Mouse (Mus musculus) forebrain, embryonic 14.5 days (tissue): Measurements from ENCODE around the gene Rab34. TPM values are rescaled to one million over a fixed set of nuclear protein-coding genes. Genes with fewer than 3 reads are reported as not detected.

ENCODE experiments used
- ATAC-seq: fragments of 200-750 bp; cut with Nextera tagmentation; 2 replicates; pipeline ENCODE4 v1.8.0; 2017; ENCODE audit warnings: mild to moderate bottlenecking, moderate library complexity
- DNase-seq: peaks from one replicate; pipeline ENCODE4 v3.0.0-alpha.2; 2015; ENCODE audit warnings: low spot score
- H3K27ac ChIP-seq: fragments of 300-500 bp; sonication (generic); 2 replicates; pipeline ENCODE4 v1.5.1; 2014; ENCODE audit warnings: low read depth, mild to moderate bottlenecking, control low read depth, low read length, moderate library complexity
- H3K27me3 ChIP-seq: fragments of 300-500 bp; sonication (generic); replicated peaks from 2 replicates; pipeline ENCODE4 v1.6.1; 2014; ENCODE audit warnings: low read length, control low read depth, mixed read lengths; ENCODE audit not compliant: control insufficient read depth, insufficient read depth
- H3K36me3 ChIP-seq: fragments of 300-500 bp; sonication (generic); 2 replicates; pipeline ENCODE4 v1.6.1; 2014; ENCODE audit warnings: low read length, control low read depth; ENCODE audit not compliant: control insufficient read depth, insufficient read depth
- H3K4me1 ChIP-seq: fragments of 300-500 bp; sonication (generic); 2 replicates; pipeline ENCODE4 v1.6.1; 2014; ENCODE audit warnings: antibody characterized with exemption, low read length, control low read depth; ENCODE audit not compliant: control insufficient read depth, insufficient read depth
- H3K4me2 ChIP-seq: fragments of 300-500 bp; sonication (generic); 2 replicates; pipeline ENCODE4 v1.6.1; 2014; ENCODE audit warnings: mild to moderate bottlenecking, control low read depth, low read length
- H3K4me3 ChIP-seq: fragments of 300-500 bp; sonication (generic); 2 replicates; pipeline ENCODE4 v1.5.1; 2014; ENCODE audit warnings: low read depth, low read length, control low read depth
- H3K9ac ChIP-seq: fragments of 300-500 bp; sonication (generic); 2 replicates; pipeline ENCODE4 v1.6.1; 2014; ENCODE audit warnings: mild to moderate bottlenecking, low read length, control low read depth, moderate library complexity
- H3K9me3 ChIP-seq: fragments of 300-500 bp; sonication (generic); replicated peaks from 2 replicates; pipeline ENCODE4 v1.6.1; 2016; ENCODE audit warnings: low read length, control low read depth, mixed read lengths; ENCODE audit not compliant: control insufficient read depth
- WGBS: fragments of 180-500 bp; shearing (Covaris S2); extraction: QIAGEN DNeasy Blood & Tissue Kit; methylation state at CpG from one replicate; pipeline ENCODE4 v1.1.7; 2014; 5-methylcytosine and 5-hydroxymethylcytosine counted together
- polyA plus RNA-seq: library from polyadenylated mRNA; unstranded; fragments of >200 nt; fragmentation: Nextera tagmentation; extraction: Ambion mirVana; gene quantifications from 2 replicates; pipeline ENCODE4 v1.2.1, GENCODE M21; 2014

Rab34 gene
- polyA plus RNA-seq, 1 experiment from 2014 or later, result 48.1 TPM

DNA sequence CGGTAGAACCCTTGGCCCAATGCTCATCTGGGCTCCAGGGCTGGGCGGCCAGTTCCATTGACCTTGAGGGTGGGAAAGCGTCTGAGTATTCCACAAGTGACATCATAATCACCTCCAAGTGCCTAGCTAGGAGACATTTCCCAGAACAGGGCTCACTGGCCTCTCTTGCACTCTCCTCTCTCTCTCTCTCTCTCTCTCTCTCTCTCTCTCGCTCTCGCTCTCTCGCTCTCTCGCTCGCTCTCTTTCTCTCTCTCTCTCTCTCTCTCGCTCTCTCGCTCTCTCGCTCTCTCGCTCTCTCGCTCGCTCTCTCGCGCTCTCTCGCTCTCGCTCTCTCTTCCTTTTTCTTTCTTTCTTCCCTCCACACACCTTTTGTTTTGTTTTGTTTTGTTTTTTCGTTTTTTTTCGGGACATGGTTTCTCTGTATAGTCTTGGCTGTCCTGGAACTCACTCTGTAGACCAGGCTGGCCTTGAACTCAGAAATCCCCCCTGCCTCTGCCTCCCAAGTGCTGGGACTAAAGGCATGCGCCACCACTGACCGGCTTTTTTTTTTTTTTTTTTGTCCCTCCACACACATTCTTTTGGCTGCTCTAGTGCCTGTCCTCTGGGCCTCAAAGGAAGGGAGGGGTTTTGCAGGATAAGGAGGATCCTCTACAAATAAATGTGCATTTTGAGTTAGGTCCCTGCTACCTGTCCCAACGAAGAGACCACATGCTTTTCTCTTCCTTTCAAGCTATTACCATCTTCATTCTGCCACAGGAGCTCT lies 7.1 kb downstream of the Rab34 start:
- DNase-seq, result no peak

GRCm38 (mm10) chr11:78202372-78202771 lies 14.1 kb downstream of the Rab34 start:
- 97% methylated on average over 3 of the region's 3 CpGs for WGBS
- DNase-seq (no peak), ATAC-seq (no peak)
- no peak overlapping the region for H3K4me2 ChIP-seq
- no peak overlapping the region for H3K4me3 ChIP-seq
- H3K4me1 ChIP-seq, result no peaks in the 10 kb centered on the region
- H3K27me3 ChIP-seq, result no peaks in the 10 kb centered on the region
- no peak overlapping the region for H3K9ac ChIP-seq
- no peak overlapping the region for H3K27ac ChIP-seq
- peaks cover 40% of the 10 kb centered on the region for H3K36me3 ChIP-seq
- no peaks in the 10 kb centered on the region for H3K9me3 ChIP-seq

More for the DNA sequence above, 7.1 kb downstream of the Rab34 start:
- no peaks in the 10 kb centered on the region for H3K9me3 ChIP-seq
- H3K4me1 ChIP-seq, result peaks cover 3% of the 10 kb centered on the region
- H3K36me3 ChIP-seq, result peaks cover 29% of the 10 kb centered on the region
- peak overlapping the region; percentile 28 for H3K4me3 ChIP-seq
- no peaks in the 10 kb centered on the region for H3K27me3 ChIP-seq
- peak overlapping the region; percentile 47 for H3K4me2 ChIP-seq
- H3K9ac ChIP-seq, result no peak overlapping the region
- ATAC-seq, result no peak
- WGBS, result 62% methylated on average over 23 of the region's 23 CpGs
- no peak overlapping the region for H3K27ac ChIP-seq

- 79% methylated on average over 6 of the region's 6 CpGs for WGBS
- no peaks in the 10 kb centered on the region for H3K9me3 ChIP-seq
- DNase-seq (no peak), ATAC-seq (no peak)
- no peak overlapping the region for H3K4me3 ChIP-seq
- H3K36me3 ChIP-seq, result peaks cover 60% of the 10 kb centered on the region
- no peak overlapping the region for H3K27ac ChIP-seq
- no peaks in the 10 kb centered on the region for H3K4me1 ChIP-seq
- H3K4me2 ChIP-seq, result no peak overlapping the region
- no peak overlapping the region for H3K9ac ChIP-seq
- no peaks in the 10 kb centered on the region for H3K27me3 ChIP-seq
These were observed 16.1 kb downstream of the Rab34 start for GRCm38 (mm10) chr11:78204287-78204686.

GRCm38 (mm10) chr11:78205361-78206206 lies 17.4 kb downstream of the Rab34 start:
- DNase-seq, result no peak
- no peaks in the 10 kb centered on the region for H3K4me1 ChIP-seq
- no peaks in the 10 kb centered on the region for H3K9me3 ChIP-seq
- no peaks in the 10 kb centered on the region for H3K27me3 ChIP-seq
- peaks cover 73% of the 10 kb centered on the region for H3K36me3 ChIP-seq
- no peak overlapping the region for H3K9ac ChIP-seq
- H3K4me2 ChIP-seq, result no peak overlapping the region
- H3K27ac ChIP-seq, result peak overlapping the region; percentile 48; the same call in 1 of the 2 replicates
- 62% methylated on average over 13 of the region's 13 CpGs for WGBS
- no peak overlapping the region for H3K4me3 ChIP-seq
- no peak for ATAC-seq

DNA sequence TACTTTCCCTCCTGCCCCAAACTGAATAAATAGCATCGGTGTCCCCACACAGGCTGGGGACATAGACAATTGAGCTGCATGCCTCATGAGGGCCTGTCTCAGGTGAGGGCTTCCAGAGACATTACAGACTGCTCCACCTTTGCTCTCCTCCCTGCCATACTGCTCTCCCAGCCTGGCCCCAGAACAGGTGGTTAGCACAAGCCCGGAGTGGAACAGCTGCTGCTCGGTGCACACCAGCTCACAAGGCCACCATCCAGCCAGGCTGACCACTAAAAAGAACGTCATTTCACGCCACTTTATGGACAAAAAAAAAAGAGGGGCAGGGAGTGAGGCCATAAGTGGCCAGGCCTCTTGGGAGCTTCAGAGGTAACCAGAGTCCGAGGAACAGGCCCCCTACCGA lies 19.0 kb downstream of the Rab34 start:
- no peak overlapping the region for H3K27ac ChIP-seq
- DNase-seq (no peak), ATAC-seq (no peak)
- WGBS, result 91% methylated on average over 7 of the region's 7 CpGs
- no peaks in the 10 kb centered on the region for H3K9me3 ChIP-seq
- no peak overlapping the region for H3K9ac ChIP-seq
- peaks cover 89% of the 10 kb centered on the region for H3K36me3 ChIP-seq
- H3K4me2 ChIP-seq, result no peak overlapping the region
- no peak overlapping the region for H3K4me3 ChIP-seq
- H3K4me1 ChIP-seq, result no peaks in the 10 kb centered on the region
- no peaks in the 10 kb centered on the region for H3K27me3 ChIP-seq

GRCm38 (mm10) chr11:78209886-78210285 lies 21.7 kb downstream of the Rab34 start:
- Histone ChIP-seq H3K36me3 (peaks cover 100% of the 10 kb centered on the region), H3K27ac (no peak overlapping the region), H3K4me3 (no peak overlapping the region), H3K9me3 (no peaks in the 10 kb centered on the region), H3K4me1 (no peaks in the 10 kb centered on the region), H3K4me2 (no peak overlapping the region), H3K9ac (no peak overlapping the region), H3K27me3 (no peaks in the 10 kb centered on the region)
- no peak for ATAC-seq
- DNase-seq, result no peak
- WGBS, result 92% methylated on average over 6 of the region's 6 CpGs

- H3K4me2 ChIP-seq, result no peak overlapping the region
- peaks cover 99% of the 10 kb centered on the region for H3K36me3 ChIP-seq
- WGBS, result 93% methylated on average over 7 of the region's 7 CpGs
- H3K9ac ChIP-seq, result no peak overlapping the region
- H3K27ac ChIP-seq, result no peak overlapping the region
- H3K9me3 ChIP-seq, result no peaks in the 10 kb centered on the region
- ATAC-seq (no peak), DNase-seq (no peak)
- H3K4me1 ChIP-seq, result no peaks in the 10 kb centered on the region
- H3K27me3 ChIP-seq, result no peaks in the 10 kb centered on the region
- no peak overlapping the region for H3K4me3 ChIP-seq
These were observed 22.4 kb downstream of the Rab34 start for GRCm38 (mm10) chr11:78210615-78211014.

- ATAC-seq, result no peak
- no peak for DNase-seq
- no peak overlapping the region for H3K27ac ChIP-seq
- H3K27me3 ChIP-seq, result no peaks in the 10 kb centered on the region
- 93% methylated on average over 5 of the region's 5 CpGs for WGBS
- H3K9ac ChIP-seq, result no peak overlapping the region
- no peak overlapping the region for H3K4me3 ChIP-seq
- no peaks in the 10 kb centered on the region for H3K4me1 ChIP-seq
- no peaks in the 10 kb centered on the region for H3K9me3 ChIP-seq
- H3K4me2 ChIP-seq, result no peak overlapping the region
- H3K36me3 ChIP-seq, result peaks cover 99% of the 10 kb centered on the region
These were observed 23.3 kb downstream of the Rab34 start for GRCm38 (mm10) chr11:78211513-78211912.
